Mouse (Mus musculus): Measurements from ENCODE around the gene Sez6. TPM values are rescaled to one million over a fixed set of nuclear protein-coding genes. Genes with fewer than 3 reads are reported as not detected.

Sez6 gene
- polyA plus RNA-seq (2012; rRNA removed) = 71.0 and 76.9 TPM in 2 replicates

DNA sequence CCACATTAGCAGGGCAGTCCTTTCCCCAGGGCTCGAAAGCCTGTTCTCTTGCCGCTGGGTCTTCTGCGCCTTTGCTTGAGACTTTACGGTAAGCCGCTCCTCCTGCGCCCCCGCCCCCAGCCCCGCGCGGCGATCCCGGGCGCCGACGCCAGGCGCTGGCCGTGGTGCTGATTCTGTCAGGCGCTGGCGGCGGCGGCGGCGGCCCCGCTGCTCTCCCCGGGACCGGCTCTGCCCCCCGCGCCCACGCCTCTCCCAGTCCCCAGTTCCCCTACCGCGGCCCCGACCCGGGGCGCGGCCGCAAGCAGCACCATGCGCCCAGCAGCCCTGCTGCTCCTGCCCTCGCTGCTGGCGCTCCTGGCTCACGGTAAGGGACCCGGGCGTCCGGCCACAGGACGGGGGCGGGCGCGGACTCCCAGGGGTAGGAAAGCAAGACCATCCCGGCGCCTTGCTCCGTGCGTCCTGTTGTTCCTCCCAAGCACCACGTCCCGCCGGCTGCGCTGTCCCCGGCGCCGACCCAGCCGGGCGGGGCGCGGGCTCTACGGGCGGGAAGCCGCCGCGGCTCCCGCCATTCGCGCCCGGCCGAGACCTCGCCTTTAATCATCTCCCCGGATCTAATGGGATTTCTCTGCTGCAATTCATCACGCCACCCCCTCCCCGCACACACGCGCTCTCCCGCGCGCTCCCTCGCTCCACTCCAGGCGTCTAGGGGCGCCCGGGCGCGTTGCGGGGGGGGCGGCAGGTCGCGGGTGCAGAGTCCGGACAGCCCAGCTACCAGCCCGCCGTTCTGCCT lies at the start of gene Sez6:
TSS of gene Sez6 (plus strand) at position 50 of the 790 bp plus-strand sequence.
- Histone ChIP-seq H3K27ac (ENCODE audit: insufficient read depth, low read length) (peak within 1 kb of the TSS; percentile 96), H3K4me3 (replicated peaks; ENCODE audit: insufficient read depth, low read depth, low read length) (peak within 1 kb of the TSS; percentile 76), H3K4me1 (ENCODE audit: control insufficient read depth, insufficient read depth, low read length) (peaks cover 31% of the 10 kb centered on the region), H3K27me3 (ENCODE audit: control insufficient read depth, insufficient read depth, low read length) (no peaks in the 10 kb centered on the region)
- WGBS = under 1% methylated on average over 91 of the region's 94 CpGs
- TF ChIP-seq POLR2A (IDR thresholded peaks at IDR 0.05; ENCODE audit: borderline replicate concordance, insufficient read depth, low read length) (no peak; the same call in 1 of the 2 replicates), CTCF (IDR thresholded peaks at IDR 0.05; ENCODE audit: borderline replicate concordance, insufficient read depth, low read depth, low read length) (0 out of 2 replicates have a peak, but pooled peaks have one; percentile 11)
- peak; percentile 86 for DNase-seq

DNA sequence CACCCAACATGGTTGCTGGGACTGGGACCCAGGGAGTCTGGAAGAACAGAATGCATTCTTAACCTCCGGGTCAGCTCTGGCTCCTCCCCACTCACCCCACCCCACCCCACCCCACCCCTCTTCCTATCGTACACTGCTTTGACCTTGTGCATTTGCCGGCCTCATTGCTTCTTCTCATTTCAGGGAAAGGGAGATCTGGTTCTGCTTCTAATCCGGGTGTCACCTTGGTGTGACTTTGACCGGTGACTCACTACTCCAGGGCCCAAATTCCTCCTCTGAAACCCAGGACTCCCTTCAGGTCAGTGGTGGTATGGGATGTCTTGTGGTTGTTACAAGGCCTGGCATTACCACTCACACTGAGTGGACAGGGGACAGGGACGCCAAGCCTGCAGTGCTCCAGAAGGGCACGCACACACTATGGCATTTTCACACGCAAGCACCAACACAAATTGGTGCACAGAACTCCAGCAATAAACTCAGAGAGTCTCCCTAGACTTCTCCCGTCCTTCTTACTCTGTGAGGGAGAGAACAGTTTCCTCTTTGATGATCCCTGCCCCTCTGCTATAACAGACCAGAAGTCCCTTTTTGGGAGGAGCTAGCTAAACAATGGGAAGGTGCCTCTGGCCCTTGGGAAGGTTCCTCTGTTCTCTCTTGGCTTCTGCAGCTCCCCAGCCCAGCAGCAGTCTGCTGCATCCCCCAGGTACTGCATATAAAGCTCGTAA lies 45.9 kb upstream of the Sez6 start:
- WGBS = 71% methylated on average over 10 of the region's 10 CpGs

DNA sequence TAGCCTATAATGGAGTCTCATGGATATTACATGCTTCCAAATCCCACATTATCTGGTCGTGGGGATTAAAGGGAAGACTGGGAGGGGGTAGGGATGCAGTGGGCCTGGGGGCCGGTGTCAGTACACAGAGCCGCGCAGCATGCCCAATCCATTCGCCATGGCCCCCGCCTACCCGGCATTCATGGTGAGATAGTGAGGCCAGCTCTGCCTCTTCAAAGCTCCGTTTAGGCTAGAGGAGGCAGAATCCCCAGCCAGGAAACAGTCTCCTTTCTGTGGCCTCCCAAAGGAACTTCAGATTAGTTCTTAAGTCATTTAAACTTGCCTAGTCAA lies 45.4 kb upstream of the Sez6 start:
- WGBS = 63% methylated on average over 8 of the region's 8 CpGs
- no peak overlapping the region for H3K27ac ChIP-seq (ENCODE audit: insufficient read depth, low read length)

More for the DNA sequence above, 45.9 kb upstream of the Sez6 start:
- H3K27ac ChIP-seq (ENCODE audit: insufficient read depth, low read length) = no peak overlapping the region
- TF ChIP-seq POLR2A (IDR thresholded peaks at IDR 0.05; ENCODE audit: borderline replicate concordance, insufficient read depth, low read length) (no peak), CTCF (IDR thresholded peaks at IDR 0.05; ENCODE audit: borderline replicate concordance, insufficient read depth, low read depth, low read length) (no peak)
- no peaks in the 10 kb centered on the region for H3K27me3 ChIP-seq (ENCODE audit: control insufficient read depth, insufficient read depth, low read length)
- DNase-seq = no peak
- no peak overlapping the region for H3K4me3 ChIP-seq (replicated peaks; ENCODE audit: insufficient read depth, low read depth, low read length)
- no peaks in the 10 kb centered on the region for H3K4me1 ChIP-seq (ENCODE audit: control insufficient read depth, insufficient read depth, low read length)

DNA sequence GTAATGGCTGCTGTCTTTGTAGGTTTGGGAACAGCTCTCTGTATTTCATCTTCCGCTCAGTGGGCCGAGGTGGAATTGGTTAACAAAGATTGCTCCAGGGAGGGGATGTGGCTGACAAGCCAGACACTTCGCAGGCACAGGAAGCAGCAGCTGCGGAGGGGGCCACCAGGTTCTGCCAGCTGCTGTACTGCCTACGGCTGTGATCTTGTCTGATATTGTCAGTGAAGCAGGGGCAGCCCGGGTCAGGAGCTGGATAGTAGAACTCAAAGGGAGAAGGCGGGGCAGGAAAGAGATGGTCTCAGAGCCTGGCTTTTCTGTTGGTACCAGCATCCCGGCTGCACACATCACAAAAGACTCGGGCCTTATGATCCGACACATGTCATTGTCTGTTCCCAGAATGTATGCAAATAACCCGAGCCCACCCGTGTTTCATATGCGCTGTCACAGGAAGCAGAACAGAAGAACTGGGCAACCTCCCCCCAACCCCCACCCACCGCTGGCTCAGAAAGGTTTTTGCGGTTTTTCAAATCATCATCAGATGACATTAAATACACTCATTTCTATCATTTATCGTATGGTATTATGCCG lies 43.1 kb upstream of the Sez6 start:
- 68% methylated on average over 17 of the region's 17 CpGs for WGBS

More for the DNA sequence above, 45.4 kb upstream of the Sez6 start:
- no peaks in the 10 kb centered on the region for H3K4me1 ChIP-seq (ENCODE audit: control insufficient read depth, insufficient read depth, low read length)
- no peaks in the 10 kb centered on the region for H3K27me3 ChIP-seq (ENCODE audit: control insufficient read depth, insufficient read depth, low read length)
- TF ChIP-seq POLR2A (IDR thresholded peaks at IDR 0.05; ENCODE audit: borderline replicate concordance, insufficient read depth, low read length) (no peak), CTCF (IDR thresholded peaks at IDR 0.05; ENCODE audit: borderline replicate concordance, insufficient read depth, low read depth, low read length) (no peak)
- no peak overlapping the region for H3K4me3 ChIP-seq (replicated peaks; ENCODE audit: insufficient read depth, low read depth, low read length)
- DNase-seq = no peak

DNA sequence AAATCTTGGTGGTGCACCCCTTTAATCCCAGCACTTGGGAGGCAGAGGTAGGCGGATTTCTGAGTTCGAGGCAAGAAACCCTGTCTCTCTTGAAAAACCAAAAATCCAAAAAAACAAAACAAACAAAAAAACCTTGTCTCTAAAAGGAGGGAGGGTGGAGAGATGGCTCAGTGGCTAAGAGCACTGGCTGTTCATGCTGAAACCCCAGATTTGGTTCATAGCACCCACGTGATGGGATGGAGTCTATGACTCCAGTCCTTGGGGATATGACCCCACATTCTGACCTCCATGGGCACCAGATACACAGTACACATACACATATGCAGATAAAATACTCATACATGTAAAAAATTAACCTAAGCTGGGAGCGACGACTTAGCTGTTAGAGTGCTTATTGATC lies 41.8 kb upstream of the Sez6 start:
- 95% methylated on average over 5 of the region's 5 CpGs for WGBS
- Histone ChIP-seq H3K27ac (ENCODE audit: insufficient read depth, low read length) (no peak overlapping the region), H3K4me3 (replicated peaks; ENCODE audit: insufficient read depth, low read depth, low read length) (no peak overlapping the region), H3K27me3 (ENCODE audit: control insufficient read depth, insufficient read depth, low read length) (no peaks in the 10 kb centered on the region), H3K4me1 (ENCODE audit: control insufficient read depth, insufficient read depth, low read length) (peaks cover 8% of the 10 kb centered on the region; the same call in 1 of the 2 replicates)
- no peak for TF ChIP-seq CTCF (IDR thresholded peaks at IDR 0.05; ENCODE audit: borderline replicate concordance, insufficient read depth, low read depth, low read length)
- no peak for TF ChIP-seq POLR2A (IDR thresholded peaks at IDR 0.05; ENCODE audit: borderline replicate concordance, insufficient read depth, low read length)
- no peak for DNase-seq

More for the DNA sequence above, 43.1 kb upstream of the Sez6 start:
- no peak overlapping the region for H3K27ac ChIP-seq (ENCODE audit: insufficient read depth, low read length)
- no peak for TF ChIP-seq CTCF (IDR thresholded peaks at IDR 0.05; ENCODE audit: borderline replicate concordance, insufficient read depth, low read depth, low read length)
- TF ChIP-seq POLR2A (IDR thresholded peaks at IDR 0.05; ENCODE audit: borderline replicate concordance, insufficient read depth, low read length) = no peak
- H3K4me3 ChIP-seq (replicated peaks; ENCODE audit: insufficient read depth, low read depth, low read length) = no peak overlapping the region
- no peaks in the 10 kb centered on the region for H3K27me3 ChIP-seq (ENCODE audit: control insufficient read depth, insufficient read depth, low read length)
- no peak for DNase-seq
- peaks cover 3% of the 10 kb centered on the region; the same call in 1 of the 2 replicates for H3K4me1 ChIP-seq (ENCODE audit: control insufficient read depth, insufficient read depth, low read length)

DNA sequence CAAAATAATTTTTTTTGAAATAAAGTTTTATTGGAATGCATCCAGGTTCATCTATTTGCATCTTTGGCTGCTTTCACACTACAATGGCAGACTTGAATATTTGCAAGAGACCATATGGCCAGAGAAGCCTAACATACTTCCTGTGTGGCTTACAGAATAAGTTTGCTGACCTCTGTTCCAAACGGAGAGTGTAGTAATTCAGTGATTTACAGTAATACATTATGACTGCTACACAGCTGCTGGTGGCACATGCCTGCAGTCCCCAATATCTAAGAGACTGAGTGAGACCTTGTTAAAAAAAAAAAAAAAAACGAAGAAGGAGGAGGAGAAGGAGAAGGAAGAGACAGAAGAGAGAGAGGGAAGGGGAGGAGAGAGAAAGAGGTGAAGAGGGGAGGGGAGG lies 41.1 kb upstream of the Sez6 start:
- WGBS = 42% methylated on average over 2 of the region's 2 CpGs
- TF ChIP-seq POLR2A (IDR thresholded peaks at IDR 0.05; ENCODE audit: borderline replicate concordance, insufficient read depth, low read length) (no peak), CTCF (IDR thresholded peaks at IDR 0.05; ENCODE audit: borderline replicate concordance, insufficient read depth, low read depth, low read length) (no peak)
- Histone ChIP-seq H3K27ac (ENCODE audit: insufficient read depth, low read length) (no peak overlapping the region), H3K4me1 (ENCODE audit: control insufficient read depth, insufficient read depth, low read length) (peaks cover 13% of the 10 kb centered on the region; the same call in 1 of the 2 replicates), H3K27me3 (ENCODE audit: control insufficient read depth, insufficient read depth, low read length) (no peaks in the 10 kb centered on the region), H3K4me3 (replicated peaks; ENCODE audit: insufficient read depth, low read depth, low read length) (no peak overlapping the region)
- DNase-seq = no peak

DNA sequence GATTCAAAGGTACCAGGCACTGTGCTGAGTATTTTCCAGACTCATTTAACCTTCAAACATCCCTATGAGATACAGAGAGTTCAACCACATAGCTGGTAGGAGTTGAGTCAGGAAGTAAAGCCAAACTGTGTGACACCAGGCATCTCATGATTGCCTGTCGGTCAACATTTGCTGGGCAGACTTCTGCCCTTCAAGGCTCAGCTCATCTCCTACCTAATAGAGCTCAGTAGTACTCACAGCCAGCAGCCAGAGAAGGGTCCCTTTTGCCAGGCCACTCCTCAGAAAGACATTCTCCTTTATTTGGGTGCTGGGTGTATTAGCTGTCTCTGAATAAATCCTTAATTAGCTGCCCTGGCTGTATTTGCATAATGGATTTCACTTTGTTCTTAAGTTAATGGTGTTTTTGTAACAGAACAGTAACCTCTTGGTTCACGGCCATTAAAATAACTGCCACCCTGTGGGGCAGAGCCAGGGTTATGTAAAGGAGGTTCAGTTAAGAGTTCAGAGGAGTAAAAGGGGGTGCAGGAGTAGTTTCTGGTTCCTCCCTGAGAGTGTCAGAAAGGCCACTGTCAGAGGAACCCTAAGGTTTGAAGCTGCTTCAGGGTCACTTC lies 39.8 kb upstream of the Sez6 start:
- WGBS = 92% methylated on average over 2 of the region's 2 CpGs

More for the DNA sequence above, 39.8 kb upstream of the Sez6 start:
- H3K27ac ChIP-seq (ENCODE audit: insufficient read depth, low read length) = no peak overlapping the region
- H3K27me3 ChIP-seq (ENCODE audit: control insufficient read depth, insufficient read depth, low read length) = no peaks in the 10 kb centered on the region
- TF ChIP-seq CTCF (IDR thresholded peaks at IDR 0.05; ENCODE audit: borderline replicate concordance, insufficient read depth, low read depth, low read length) = no peak
- no peak for TF ChIP-seq POLR2A (IDR thresholded peaks at IDR 0.05; ENCODE audit: borderline replicate concordance, insufficient read depth, low read length)
- DNase-seq = no peak
- peaks cover 17% of the 10 kb centered on the region; the same call in 1 of the 2 replicates for H3K4me1 ChIP-seq (ENCODE audit: control insufficient read depth, insufficient read depth, low read length)
- no peak overlapping the region for H3K4me3 ChIP-seq (replicated peaks; ENCODE audit: insufficient read depth, low read depth, low read length)
